Mouse (Mus musculus) yolk sac, embryonic 10.5 days (tissue): Measurements from ENCODE around the gene Ero1l.

Source experiments
- DNase-seq: peaks from one replicate; pipeline ENCODE4 v3.0.0-alpha.2; 2017; ENCODE audit warnings: low spot score

Ero1l gene

DNA sequence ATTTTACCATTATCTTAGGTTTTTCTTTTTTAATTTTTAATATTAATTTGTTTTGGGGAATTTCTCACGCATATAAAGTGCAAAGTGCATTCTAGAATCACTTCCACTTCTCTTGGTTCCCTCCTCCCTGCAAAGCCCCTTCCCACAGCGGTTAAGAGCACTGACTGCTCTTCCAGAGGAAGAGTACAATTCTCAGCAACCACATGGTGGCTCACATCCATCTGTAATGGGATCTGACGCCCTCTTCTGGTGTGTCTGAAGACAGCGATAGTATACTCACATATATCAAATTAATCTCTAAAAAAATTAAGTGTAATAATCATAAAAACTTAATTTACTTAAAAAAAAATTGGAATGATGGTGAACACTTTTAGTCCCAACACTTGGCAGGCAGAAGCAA is 14.2 kb downstream of the Ero1l start:
- no peak for DNase-seq

DNA sequence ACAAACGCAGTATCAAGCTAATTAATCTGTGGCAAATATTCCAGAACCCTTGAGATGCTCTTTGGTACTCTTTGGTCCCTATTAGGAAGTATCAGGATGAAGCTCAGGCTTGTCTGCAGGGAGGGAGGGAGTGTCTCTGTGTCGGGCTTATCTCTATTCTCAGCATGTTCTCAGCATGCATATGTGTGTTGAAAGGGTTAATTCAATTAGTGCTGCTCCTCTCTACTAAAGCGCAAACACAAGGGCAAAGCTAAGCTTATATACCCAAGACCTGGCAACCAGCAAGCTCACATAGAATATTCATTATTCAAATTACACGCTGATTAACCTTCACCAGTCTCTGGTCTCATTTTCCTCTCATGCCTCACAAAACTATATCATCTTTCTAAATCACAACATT is 14.6 kb downstream of the Ero1l start:
- DNase-seq = no peak

DNA sequence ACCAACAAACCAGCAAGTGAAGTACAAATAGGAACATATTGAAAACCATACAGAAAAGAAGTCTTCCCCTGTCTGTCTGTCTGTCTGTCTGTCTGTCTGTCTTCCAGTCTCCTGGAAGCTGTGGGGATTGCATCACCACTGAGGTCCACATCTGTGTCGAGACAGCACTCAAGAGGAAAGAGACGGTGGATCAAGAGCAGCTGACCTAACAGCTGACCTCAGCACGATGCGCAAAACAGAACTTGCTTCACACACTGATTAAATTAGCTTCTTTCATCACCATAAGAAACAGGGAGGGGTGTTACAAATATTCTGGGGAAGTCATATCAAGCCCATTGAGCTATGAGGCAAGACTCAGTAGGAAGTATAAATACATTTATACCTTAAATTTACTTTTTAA is 27.0 kb downstream of the Ero1l start:
- no peak for DNase-seq

DNA sequence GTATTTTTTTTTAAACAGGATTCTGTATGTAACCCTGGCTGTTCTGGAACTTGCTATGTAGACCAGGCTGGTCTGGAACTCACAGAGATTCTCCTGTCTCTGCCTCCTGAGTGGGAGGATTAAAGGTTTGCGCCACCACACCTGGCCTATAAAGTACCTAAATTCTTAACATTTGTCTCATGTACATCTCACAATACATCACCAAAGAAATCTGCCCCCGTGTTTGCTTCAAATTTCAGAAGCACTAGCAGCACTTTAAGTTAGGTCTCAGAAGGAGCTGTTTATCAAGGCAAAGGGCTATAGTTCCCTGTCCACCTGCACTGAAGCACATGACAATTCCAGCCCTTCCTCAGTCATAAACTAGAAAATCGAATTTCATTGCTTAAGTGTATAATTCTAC is 36.5 kb downstream of the Ero1l start:
- no peak for DNase-seq

DNA sequence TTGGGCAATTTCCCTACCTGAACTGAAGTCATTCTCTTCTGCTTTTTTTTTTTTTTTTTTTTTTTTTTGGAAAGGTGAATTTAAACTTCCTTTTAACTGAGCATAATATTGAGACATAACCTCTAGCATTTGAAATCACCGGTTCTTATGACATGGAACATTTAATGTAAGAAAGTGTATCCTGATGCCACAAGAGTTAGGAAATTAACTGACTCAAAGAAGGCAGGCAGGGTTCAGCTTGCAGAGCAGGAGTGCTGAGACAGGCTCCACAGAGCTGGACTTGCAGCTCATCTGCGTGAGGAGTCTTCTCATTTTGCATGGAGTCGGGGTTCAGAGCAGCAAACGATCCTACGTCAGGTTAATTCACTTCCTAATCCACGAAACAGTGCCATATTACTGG is 42.8 kb downstream of the Ero1l start:
- no peak for DNase-seq

DNA sequence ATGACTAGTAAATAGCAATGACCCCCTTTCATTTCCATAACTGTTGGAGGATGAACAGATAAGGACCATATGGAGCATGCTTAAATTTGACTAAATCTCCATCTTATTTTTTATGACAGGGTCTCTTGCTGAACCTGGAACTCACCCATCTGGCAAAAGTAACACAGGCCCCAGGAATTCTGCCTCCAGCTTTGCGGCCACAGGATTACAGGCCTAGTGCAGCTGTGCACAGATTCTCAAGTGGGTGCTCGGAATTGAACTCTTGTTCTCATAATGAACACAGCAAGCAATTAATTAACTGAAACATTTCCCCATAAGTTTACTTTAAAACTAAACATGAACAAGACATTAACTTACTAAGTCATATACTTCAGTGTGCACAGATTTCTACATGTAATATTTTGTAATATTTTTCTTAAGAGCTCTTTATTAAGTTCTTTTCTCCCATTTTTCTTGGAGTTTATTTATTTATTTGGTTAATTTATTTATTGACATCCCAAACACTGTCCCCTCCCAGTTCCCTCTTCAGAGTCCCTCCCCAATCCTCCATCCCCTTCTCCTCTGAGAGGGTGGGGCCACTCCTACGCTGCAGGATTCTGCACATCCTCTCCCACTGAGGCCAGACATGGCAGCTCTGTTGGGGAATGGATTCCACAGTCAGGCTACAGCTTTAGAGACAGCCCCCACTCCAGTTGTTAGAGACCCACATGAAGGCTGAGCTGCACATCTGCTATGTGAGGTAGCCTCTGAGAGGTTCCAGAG is 54.6 kb downstream of the Ero1l start:
- no peak for DNase-seq

DNA sequence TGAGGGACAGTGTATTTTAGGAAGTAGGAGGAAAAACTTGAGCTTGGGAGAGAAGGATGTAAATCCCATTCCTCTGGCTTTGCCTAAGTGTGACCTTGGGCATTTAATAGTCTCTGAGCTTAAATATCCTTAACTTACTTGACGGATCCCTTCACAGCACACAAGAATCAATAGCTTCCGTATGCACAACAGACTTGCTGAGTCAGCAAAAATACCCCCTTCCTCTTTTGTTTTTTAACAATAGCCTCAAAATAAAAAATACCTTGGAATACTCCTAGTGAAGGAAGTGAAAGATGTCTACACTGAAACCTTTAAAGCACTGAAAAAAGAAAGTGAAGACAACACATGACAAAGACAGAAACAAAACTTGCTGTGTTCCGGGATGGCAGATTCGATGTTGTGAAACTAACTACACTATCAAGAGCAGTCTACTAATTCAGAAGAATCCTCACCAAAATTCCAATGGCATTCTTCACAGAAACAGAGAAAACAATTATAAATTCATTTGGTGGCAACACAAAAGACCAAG is 67.0 kb downstream of the Ero1l start:
- DNase-seq = no peak

DNA sequence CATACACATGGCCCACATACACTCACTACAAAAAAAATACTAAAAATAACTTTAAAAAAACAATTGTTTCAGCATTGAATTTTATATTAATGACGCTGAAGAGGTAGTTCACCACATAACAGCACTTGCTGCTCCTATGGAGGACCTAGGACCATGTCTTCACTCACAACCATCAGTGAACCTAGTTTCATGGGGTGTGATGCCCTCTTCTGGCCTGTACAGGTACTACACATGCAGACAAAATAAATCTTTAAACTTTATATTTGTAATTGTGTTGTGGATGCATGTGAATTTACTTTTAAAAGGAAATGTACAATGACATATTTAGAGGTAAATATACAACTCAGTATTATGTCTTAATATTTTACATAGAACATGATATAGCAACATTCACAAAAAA is 77.0 kb downstream of the Ero1l start:
- no peak for DNase-seq

DNA sequence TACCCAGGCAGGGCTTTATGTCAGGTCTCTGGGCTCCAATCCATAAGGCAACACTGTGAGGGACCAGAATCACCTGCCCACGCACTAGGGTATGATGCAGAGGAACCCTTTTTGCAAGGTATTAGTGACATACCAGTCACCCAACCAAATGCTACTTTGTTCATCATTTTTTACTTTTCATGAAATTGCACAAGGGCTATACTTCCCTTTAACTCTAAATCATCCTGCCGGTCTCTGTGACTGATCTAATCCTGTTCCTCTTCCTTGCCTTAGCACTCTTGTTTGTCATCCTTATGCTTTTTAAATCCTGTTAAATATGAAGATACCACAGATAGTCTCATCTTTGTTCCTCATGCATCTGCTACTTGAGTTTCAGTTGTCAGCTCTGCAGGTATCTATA is 79.5 kb downstream of the Ero1l start:
- DNase-seq = no peak
